Mouse (Mus musculus) hematopoietic multipotent progenitor cell, adult 10-12 weeks (in vitro differentiated cells): Measurements from ENCODE around the gene Angptl8. TPM values are rescaled to one million over a fixed set of nuclear protein-coding genes. Genes with fewer than 3 reads are reported as not detected.

Experiments used
- polyA plus RNA-seq: library from polyadenylated mRNA; stranded (reverse); fragments of >175 nt; gene quantifications from 2 replicates; pipeline ENCODE4 v1.2.3, GENCODE M21; 2012; ENCODE audit warnings: low replicate concordance

Angptl8 gene
- 0.15 and 1.3 TPM in 2 replicates for polyA plus RNA-seq

GRCm38 (mm10) chr9:21835258-21835912, at the start of gene Angptl8:
Gene Angptl8, plus strand, starts transcription at chr9:21835510.

GRCm38 (mm10) chr9:21798345-21799009, 36.8 kb upstream of the Angptl8 start, which contains the start of gene Kank2:
Gene Kank2, minus strand, starts transcription at chr9:21798744.

DNA sequence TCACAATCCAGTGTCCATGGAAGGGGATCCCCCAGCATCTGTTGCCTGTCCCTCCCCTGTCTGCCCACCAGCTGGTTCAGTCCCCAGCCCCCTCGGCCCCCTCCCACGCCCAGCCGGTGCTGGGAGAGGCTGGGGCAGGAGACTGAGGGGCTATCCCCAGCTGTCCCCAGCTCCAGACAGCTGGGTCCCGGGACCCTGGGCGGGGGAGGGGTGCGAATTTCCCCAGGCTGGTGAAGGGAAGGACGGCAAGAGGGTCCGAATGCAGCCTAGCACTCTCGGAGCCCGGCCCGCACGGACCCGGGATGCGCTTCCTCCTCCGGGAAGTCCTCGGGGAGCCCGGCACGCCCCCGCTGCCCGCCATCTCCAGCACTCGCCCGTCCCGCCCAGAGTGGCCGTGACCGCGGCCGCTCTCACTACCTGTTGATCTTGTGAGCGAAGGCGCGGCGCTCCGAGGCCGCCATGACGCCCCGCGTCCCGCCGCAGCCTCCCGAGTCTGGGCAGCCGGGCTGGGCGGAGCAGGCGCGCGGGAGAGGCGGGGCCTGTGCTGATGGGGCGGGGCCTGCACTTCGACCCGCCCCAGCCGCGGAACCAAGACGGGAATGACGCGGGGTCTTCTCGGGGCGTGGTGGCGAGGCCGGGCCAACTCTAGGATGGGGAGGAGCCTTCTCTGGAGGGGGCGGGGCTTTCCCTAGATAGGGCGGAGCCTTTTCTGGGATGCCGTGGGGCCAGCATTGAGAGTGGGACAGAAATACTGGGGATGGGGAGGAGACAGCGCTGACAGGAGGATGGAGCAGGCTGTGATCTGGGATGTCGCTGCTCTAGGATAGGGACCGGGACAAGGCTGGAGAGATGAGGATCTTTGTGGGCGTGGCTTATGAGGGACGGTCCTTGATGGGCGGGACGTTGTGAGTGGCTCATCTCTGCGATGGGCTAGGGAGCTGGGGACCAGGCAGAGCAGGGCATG, 17.1 kb downstream of the Angptl8 start, which contains the start of gene Dock6:
Dock6 (minus strand) TSS at position 508 of the 964 bp plus-strand sequence.

Other genes starting within 250 kb of the Angptl8 start
- gene Timm29, start 242.8 kb upstream of the Angptl8 start, polyA plus RNA-seq = 10.9 and 12.0 TPM in 2 replicates
- 9.9 and 14.6 TPM in 2 replicates for gene Yipf2, start 242.7 kb upstream of the Angptl8 start, polyA plus RNA-seq
- gene Smarca4, start 219.3 kb upstream of the Angptl8 start, polyA plus RNA-seq = 142 and 259 TPM in 2 replicates
- 7.4 and 12.5 TPM in 2 replicates for gene Ldlr, start 112.0 kb upstream of the Angptl8 start, polyA plus RNA-seq
- gene Spc24, start 75.2 kb upstream of the Angptl8 start, polyA plus RNA-seq = 12.5 and 16.7 TPM in 2 replicates
- gene Kank2, start 36.8 kb upstream of the Angptl8 start, polyA plus RNA-seq = 1.2 and 2.7 TPM in 2 replicates
- 8.1 and 14.3 TPM in 2 replicates for gene Dock6, start 17.1 kb downstream of the Angptl8 start, polyA plus RNA-seq
- gene Rab3d, start 82.7 kb downstream of the Angptl8 start, polyA plus RNA-seq = 10.7 and 28.7 TPM in 2 replicates
- gene Ccdc159, start 92.0 kb downstream of the Angptl8 start, polyA plus RNA-seq = not detected in 2 replicates
- gene Tmem205, start 92.0 kb downstream of the Angptl8 start, polyA plus RNA-seq = 5.2 and 8.3 TPM in 2 replicates
- 4.2 and 8.8 TPM in 2 replicates for gene Plppr2, start 101.5 kb downstream of the Angptl8 start, polyA plus RNA-seq
- 8.5 and 16.9 TPM in 2 replicates for gene Swsap1, start 120.2 kb downstream of the Angptl8 start, polyA plus RNA-seq
- 12.6 and 83.6 TPM in 2 replicates for gene Epor, start 128.0 kb downstream of the Angptl8 start, polyA plus RNA-seq
- gene Rgl3, start 153.9 kb downstream of the Angptl8 start, polyA plus RNA-seq = 5.2 and 5.6 TPM in 2 replicates
- 0.12 TPM in 2 replicates for gene Ccdc151, start 167.1 kb downstream of the Angptl8 start, polyA plus RNA-seq
- 81.6 and 112 TPM in 2 replicates for gene Prkcsh, start 167.3 kb downstream of the Angptl8 start, polyA plus RNA-seq
- 0.15 TPM in 1 of 2 replicates, not detected in the other for gene Elavl3, start 216.5 kb downstream of the Angptl8 start, polyA plus RNA-seq
- gene Gm49318, start 235.7 kb downstream of the Angptl8 start, polyA plus RNA-seq = not detected in 2 replicates
- gene Zfp653, start 235.9 kb downstream of the Angptl8 start, polyA plus RNA-seq = 22.4 and 38.4 TPM in 2 replicates
- 13.3 and 22.4 TPM in 2 replicates for gene Ecsit, start 249.9 kb downstream of the Angptl8 start, polyA plus RNA-seq